Mouse (Mus musculus): ENCODE results near the gene Tmem98. TPM values are rescaled to one million over a fixed set of nuclear protein-coding genes. Genes with fewer than 3 reads are reported as not detected.

Gene Tmem98
- total RNA-seq, 2 experiments from 2014 or later, result 40.8 to 68.8 TPM

DNA sequence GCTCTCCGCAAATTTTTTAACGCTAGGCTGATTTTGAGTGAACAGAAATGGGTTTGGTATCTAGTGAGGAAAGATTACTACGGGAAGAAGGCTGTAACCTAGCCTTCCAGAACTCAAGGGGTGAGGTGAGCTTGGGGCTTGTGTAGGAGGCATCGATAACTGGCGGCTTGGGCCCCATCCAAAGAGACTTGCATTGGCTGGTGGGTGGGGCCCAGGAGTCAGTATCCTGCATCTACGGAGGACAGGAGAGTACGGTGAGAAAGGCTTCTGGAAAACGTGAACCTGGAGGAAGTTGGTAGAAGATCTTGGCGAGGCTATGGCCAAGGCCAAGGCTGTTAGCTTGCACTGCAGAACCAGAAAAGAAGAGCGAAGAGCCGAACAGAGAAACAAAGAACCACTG lies 44.5 kb downstream of the Tmem98 start:
- DNase-seq, result no peak

DNA sequence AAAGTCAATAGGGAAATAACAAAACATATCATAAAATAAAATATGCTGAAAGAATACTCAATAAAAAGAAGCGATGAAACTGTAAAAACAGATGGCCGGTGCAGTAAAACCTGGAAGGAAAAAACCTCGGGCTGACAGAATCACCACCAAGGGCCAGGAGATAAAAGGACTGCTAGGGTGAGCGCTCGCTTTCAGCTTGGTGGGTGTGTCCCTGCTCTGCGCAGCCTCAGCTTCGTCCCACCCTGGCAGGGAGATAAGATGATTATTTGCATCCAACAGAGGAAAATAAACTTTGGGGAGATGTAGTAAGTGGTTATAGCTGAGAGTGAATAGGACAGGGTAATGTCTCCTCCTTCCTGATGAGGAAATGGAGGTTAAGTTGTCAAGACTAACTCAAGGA lies 44.9 kb downstream of the Tmem98 start:
- no peak for DNase-seq

DNA sequence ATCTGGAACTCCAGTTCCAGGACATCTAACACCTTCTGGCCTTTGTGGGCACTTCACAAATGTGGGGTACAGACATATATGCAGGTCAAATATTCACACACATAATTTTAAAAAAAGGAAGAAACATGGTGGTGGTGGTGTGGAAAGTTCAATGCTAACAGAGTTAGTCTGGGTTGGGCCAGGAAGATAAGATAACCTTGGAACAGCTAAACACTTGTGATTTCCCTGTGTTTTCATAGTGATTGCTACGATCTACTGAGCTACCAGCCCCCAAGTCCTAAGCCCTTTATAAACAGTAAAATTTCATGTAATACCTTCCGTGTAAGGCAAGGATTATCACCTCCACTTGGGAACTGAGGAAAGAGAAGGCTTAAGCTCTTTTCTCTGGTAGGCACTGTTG lies 46.9 kb downstream of the Tmem98 start:
- no peak for DNase-seq

DNA sequence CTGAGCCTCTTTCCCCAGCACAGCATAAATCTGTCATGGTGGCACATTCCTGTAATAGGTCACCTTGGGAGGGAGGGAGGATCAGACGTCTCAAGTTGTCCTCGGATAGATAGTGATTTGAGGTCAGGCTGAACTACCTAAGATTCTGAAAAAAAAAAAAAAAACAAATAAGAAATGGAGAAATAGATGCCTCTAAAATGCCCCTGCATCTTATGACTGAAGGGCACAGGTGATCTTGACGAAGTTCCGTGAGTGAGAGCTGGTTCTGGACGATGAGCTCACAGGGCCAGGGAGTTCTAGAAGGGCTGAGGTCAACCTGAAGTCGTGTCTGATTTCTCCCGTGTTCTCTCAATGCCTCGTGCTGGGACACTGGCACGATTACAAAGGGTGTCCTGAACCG lies 48.1 kb downstream of the Tmem98 start, which contains the start of gene Spaca3:
Spaca3 (plus strand) TSS at position 301 of the 400 bp plus-strand sequence.
- no peak for DNase-seq

DNA sequence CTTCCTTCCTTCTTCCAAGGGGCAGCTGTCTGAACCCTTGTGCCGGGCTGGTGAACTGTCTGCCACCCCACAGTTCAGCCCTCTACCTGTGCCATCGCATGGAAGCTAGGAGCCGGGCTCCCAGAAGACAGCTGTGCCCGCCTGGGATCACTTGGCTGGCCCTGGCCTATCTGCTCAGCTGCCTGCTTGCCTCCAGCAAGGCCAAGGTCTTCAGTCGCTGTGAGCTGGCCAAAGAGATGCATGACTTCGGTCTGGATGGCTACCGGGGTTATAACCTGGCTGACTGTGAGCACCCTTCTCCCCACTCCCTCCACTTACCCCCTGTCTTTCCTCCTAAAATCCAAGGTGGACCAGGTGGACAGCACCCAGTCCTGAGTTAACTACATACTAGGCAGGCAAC lies 53.0 kb downstream of the Tmem98 start:
- peak; percentile 41 to 63 for DNase-seq

DNA sequence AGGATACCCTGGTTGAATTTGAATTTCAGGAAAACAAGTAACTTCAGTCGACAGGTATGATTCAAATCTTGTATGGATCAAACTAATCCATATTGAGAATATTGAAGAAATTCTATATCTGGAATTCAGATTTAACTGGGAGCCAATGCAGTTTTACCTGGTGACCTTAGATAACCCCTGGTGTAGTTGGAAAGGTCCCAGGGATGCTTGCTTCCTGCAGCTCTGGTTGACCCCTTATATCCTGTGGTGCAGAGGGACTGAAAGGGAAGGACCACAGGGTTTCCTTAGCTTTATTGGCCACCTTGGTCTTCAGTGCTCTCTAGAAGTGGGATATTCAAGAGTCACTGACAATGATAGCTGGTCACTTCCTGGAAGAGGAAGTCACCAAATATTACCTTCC lies 58.1 kb downstream of the Tmem98 start:
- no peak for DNase-seq

Other genes with a start within 250 kb of the Tmem98 start
- 10 to 100 TPM; 74.0 to 87.7 TPM for gene Myo1d, start 30.1 kb upstream of the Tmem98 start, total RNA-seq (2021)
- gene Spaca3, start 48.2 kb downstream of the Tmem98 start, total RNA-seq (2021), result not detected